Mouse (Mus musculus) embryo, embryonic 10.5 days (tissue): ENCODE results near the gene Defa33.
"Not testable (repeated sequence)": the region's sequence is repeated elsewhere in the genome, so short reads cannot be mapped to it uniquely, and the experiment has no call there.

Experiments used
- DNase-seq: peaks from one replicate; pipeline ENCODE4 v3.0.0-alpha.2; 2015; ENCODE audit warnings: low spot score

The Defa33 gene

DNA sequence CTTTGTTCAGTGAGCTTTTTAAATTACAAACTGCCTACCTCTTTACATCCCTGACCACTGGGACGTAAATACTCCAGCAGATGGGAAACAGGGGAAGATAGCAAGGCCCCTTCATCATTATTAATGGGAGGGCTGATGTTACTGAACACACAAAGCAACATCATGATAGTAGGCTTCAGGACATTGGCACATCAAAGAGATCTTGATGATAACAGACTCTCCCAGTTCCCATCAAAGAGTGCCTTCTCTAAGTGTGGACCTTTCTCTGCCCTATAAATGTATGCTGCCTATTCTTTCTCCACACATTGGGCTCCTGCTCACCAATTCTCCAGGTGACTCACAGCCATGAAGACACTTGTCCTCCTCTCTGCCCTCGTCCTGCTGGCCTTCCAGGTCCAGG is at the start of gene Defa33:
Gene Defa33, plus strand, starts transcription at position 301 of the 400 bp plus-strand sequence.
- DNase-seq, result not testable (repeated sequence)

- DNase-seq, result not testable (repeated sequence)
These were observed 13.4 kb upstream of the Defa33 start, which contains the start of gene Defa2 for GRCm38 (mm10) chr8:21378215-21378614. Gene Defa2 (plus strand): TSS chr8:21378515.

DNA sequence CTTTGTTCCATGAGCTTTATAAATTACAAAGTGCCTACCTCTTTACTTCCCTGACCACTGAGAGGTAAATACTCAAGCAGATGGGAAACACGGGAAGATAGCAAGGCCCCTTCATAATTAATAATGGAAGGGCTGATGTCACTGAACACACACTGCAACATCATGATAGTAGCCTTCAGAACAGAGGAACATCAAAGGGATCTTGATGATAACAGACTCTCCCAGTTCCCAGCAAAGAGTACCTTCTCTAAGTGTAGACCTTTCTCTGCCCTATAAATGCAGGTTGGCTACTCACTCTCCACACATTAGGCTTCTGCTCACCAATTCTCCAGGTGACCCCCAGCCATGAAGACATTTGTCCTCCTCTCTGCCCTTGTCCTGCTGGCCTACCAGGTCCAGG is 35.5 kb downstream of the Defa33 start, which contains the start of gene Defa36:
Gene Defa36, plus strand, starts transcription at position 301 of the 400 bp plus-strand sequence.
- not testable (repeated sequence) for DNase-seq
